Mouse (Mus musculus): ENCODE measurements around the gene Zfp429. TPM values are rescaled to one million over a fixed set of nuclear protein-coding genes. Genes with fewer than 3 reads are reported as not detected.

Zfp429 gene
- 4.5 and 4.6 TPM in 2 replicates for polyA plus RNA-seq (2012; rRNA removed)

GRCm38 (mm10) chr13:67399183-67399903 lies at the start of gene Zfp429:
Gene Zfp429, minus strand, starts transcription at chr13:67399819.

DNA sequence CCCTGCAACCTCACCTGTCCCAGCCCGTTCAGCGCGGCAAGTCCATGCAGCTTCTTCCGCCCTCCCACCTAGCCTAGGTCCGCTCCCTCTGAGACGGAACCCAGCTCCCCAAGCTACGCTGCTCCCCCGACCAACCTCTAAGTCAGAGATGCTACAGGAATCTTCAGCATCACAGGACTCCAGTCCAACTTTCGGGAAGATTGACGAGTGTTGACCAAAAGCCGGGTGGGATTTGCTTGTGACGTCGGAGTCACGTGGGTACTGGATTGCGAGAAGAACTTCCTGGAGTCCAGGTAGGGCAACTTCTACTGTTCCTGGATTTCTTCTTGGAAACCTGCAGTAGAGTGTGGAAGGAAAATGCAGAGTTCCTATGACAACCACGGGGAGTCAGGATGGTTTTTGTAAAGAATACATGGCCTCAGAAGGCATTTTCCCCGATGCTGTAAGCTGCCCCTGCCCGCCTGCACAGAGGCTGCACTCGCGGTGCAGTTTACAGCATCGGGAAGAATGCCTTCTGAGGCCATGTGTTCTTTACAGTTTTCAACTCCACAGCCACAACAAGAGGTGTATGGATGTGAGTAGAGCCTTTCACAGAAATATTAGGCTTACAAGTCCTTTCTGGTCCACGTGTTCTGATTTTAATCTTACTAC lies 21.7 kb upstream of the Zfp429 start, which contains the start of gene Zfp459:
Gene Zfp459 (minus strand): TSS at position 212 of the 651 bp plus-strand sequence.

GRCm38 (mm10) chr13:67375050-67375911 lies 24.3 kb downstream of the Zfp429 start, which contains the start of the genes Gm28041 and Zfp456:
Gene Gm28041, minus strand, starts transcription at chr13:67375733.
Gene Zfp456, minus strand, starts transcription at chr13:67375810.

DNA sequence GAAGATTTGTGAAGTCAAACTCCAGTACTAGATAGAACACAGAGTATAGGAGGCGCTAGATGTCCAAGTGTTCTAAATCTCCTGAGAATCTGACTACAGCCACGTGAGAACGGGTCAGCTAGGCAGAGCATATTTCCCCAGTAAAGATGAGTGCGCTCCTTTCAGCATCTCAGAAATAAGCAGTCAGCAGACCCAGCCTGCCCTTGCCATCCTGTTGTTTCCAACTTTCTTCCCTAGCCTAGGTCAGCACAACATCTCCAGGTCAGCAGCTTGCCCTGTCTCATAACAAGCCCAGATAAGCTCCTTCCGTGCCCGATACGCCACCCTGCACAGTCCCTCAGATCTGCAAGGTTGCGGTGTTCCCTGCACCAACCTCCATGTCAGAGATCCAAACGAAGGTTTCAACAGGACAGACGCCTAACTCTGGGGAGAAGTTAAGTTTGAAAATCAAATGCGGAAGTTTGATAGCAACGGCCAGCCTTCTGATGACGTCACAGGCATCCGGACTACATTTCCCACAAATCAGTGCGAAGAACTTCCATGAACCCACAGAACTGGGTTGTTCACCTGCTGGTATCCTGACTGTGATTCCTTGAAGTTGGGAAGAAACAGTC lies 39.4 kb downstream of the Zfp429 start, which contains the start of the genes Gm28044 and Zfp953:
Gene Gm28044 (minus strand): TSS at position 406 of the 614 bp plus-strand sequence.
Gene Zfp953 (minus strand): TSS at position 475 of the 614 bp plus-strand sequence.

Other genes with a start within 250 kb of the Zfp429 start
- 4.7 and 5.2 TPM in 2 replicates for gene Rsl1, start 226.6 kb downstream of the Zfp429 start, polyA plus RNA-seq (2012; rRNA removed)
- 2.0 TPM in 2 replicates for gene Zfp455, start 205.3 kb downstream of the Zfp429 start, polyA plus RNA-seq (2012; rRNA removed)
- 3.8 and 4.3 TPM in 2 replicates for gene Zfp458, start 121.4 kb downstream of the Zfp429 start, polyA plus RNA-seq (2012; rRNA removed)
- gene Zfp457, start 93.3 kb downstream of the Zfp429 start, polyA plus RNA-seq (2012; rRNA removed) = 1.9 and 2.0 TPM in 2 replicates
- gene Zfp595, start 67.2 kb downstream of the Zfp429 start, polyA plus RNA-seq (2012; rRNA removed) = 2.2 and 2.3 TPM in 2 replicates
- gene Gm28044, start 39.3 kb downstream of the Zfp429 start, polyA plus RNA-seq (2012; rRNA removed) = not detected in 2 replicates
- 0.51 and 0.56 TPM in 2 replicates for gene Zfp953, start 39.2 kb downstream of the Zfp429 start, polyA plus RNA-seq (2012; rRNA removed)
- gene Gm28041, start 24.1 kb downstream of the Zfp429 start, polyA plus RNA-seq (2012; rRNA removed) = 0.11 TPM in 1 of 2 replicates, not detected in the other
- gene Zfp456, start 24.0 kb downstream of the Zfp429 start, polyA plus RNA-seq (2012; rRNA removed) = 0.36 and 0.48 TPM in 2 replicates
- gene Zfp459, start 21.6 kb upstream of the Zfp429 start, polyA plus RNA-seq (2012; rRNA removed) = 1.7 and 2.2 TPM in 2 replicates
- 4.6 and 5.2 TPM in 2 replicates for gene Zfp874a, start 51.8 kb upstream of the Zfp429 start, polyA plus RNA-seq (2012; rRNA removed)
- gene Zfp874b, start 84.4 kb upstream of the Zfp429 start, polyA plus RNA-seq (2012; rRNA removed) = 5.9 and 6.4 TPM in 2 replicates
- 4.6 and 5.1 TPM in 2 replicates for gene Zfp58, start 100.7 kb upstream of the Zfp429 start, polyA plus RNA-seq (2012; rRNA removed)
- gene Gm26965, start 126.3 kb upstream of the Zfp429 start, polyA plus RNA-seq (2012; rRNA removed) = 0.16 TPM in 1 of 2 replicates, not detected in the other
- gene Zfp87, start 126.4 kb upstream of the Zfp429 start, polyA plus RNA-seq (2012; rRNA removed) = 23.2 and 26.7 TPM in 2 replicates
- gene Zfp748, start 154.0 kb upstream of the Zfp429 start, polyA plus RNA-seq (2012; rRNA removed) = 8.2 and 8.6 TPM in 2 replicates
- 3.9 and 4.2 TPM in 2 replicates for gene Zfp729b, start 209.9 kb upstream of the Zfp429 start, polyA plus RNA-seq (2012; rRNA removed)
- not detected in 2 replicates for gene Gm49345, start 237.9 kb upstream of the Zfp429 start, polyA plus RNA-seq (2012; rRNA removed)
- 3.3 and 4.4 TPM in 2 replicates for gene Zfp729a, start 238.0 kb upstream of the Zfp429 start, polyA plus RNA-seq (2012; rRNA removed)